Mouse (Mus musculus): ENCODE results near the gene Aamp.
A peak's percentile ranks its signal among the peaks of the same experiment; 100 is the strongest.

Gene Aamp

GRCm38 (mm10) chr1:74235938-74236589 lies 48.5 kb downstream of the Aamp start, which contains the start of gene Arpc2:
TSS of gene Arpc2 (plus strand) at chr1:74236084.
- peak; percentile 99 for DNase-seq

DNA sequence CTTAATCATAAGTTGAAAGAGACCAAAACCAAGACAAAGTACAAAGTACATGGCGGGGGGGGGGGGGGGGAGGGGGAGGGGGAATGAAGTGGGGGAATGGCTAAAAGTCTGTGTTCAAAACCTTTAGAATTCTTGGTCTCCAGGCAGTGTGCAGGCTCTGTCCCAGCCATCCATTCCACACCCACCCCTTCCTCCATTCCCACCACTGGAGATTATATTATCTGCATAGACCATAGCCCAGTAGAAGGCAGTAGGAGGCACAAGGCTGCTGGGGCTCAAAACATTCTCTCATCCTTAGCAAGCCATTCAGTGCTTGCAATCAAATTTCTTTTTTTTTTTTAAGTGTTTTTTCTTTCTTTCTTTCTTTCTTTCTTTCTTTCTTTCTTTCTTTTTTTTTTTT lies 53.5 kb downstream of the Aamp start:
- DNase-seq: no peak

- DNase-seq: no peak
Observed at GRCm38 (mm10) chr1:74229942-74230341, 54.6 kb downstream of the Aamp start.

Data from kidney, postnatal 14 days (tissue).